Mouse (Mus musculus): ENCODE data around the gene Selenop. TPM values are rescaled to one million over a fixed set of nuclear protein-coding genes. Genes with fewer than 3 reads are reported as not detected.

Gene Selenop
- 3,867 TPM for polyA plus RNA-seq (2014; fragmentation: Illumina TruSeq; extraction: RNeasy Lipid Tissue Mini Kit (QIAGEN cat#74804); ENCODE audit: low read depth, low replicate concordance)

GRCm38 (mm10) chr15:3268247-3268646 lies at the start of gene Selenop:
Selenop (plus strand) TSS chr15:3268547.

GRCm38 (mm10) chr15:3303426-3303825 lies 35.1 kb downstream of the Selenop start, which contains the start of gene Ccdc152:
Ccdc152 (minus strand) TSS chr15:3303526.

Other genes starting within 250 kb of the Selenop start
- gene Ccdc152, start 35.0 kb downstream of the Selenop start, polyA plus RNA-seq (2014; fragmentation: Illumina TruSeq; extraction: RNeasy Lipid Tissue Mini Kit (QIAGEN cat#74804); ENCODE audit: low read depth, low replicate concordance), result not detected

Measured in sigmoid colon, adult 10 weeks (tissue).